Mouse (Mus musculus) kidney, embryonic 15.5 days (tissue): ENCODE data around the gene Sectm1b. TPM values are rescaled to one million over a fixed set of nuclear protein-coding genes. Genes with fewer than 3 reads are reported as not detected.
"Not testable (repeated sequence)": the region's sequence is repeated elsewhere in the genome, so short reads cannot be mapped to it uniquely, and the experiment has no call there.

Source experiments
- ATAC-seq: fragments of 200-750 bp; cut with Nextera tagmentation; replicated peaks from 2 replicates; pipeline ENCODE4 v1.8.0; 2017; ENCODE audit warnings: moderate TSS enrichment; ENCODE audit not compliant: low FRiP score
- H3K27ac ChIP-seq: fragments of 300-500 bp; sonication (generic); 2 replicates; pipeline ENCODE4 v1.5.1; 2015; ENCODE audit warnings: mild to moderate bottlenecking, inconsistent platforms
- H3K27me3 ChIP-seq: fragments of 300-500 bp; sonication (generic); 2 replicates; pipeline ENCODE4 v1.6.1; 2015; ENCODE audit warnings: inconsistent platforms
- H3K36me3 ChIP-seq: fragments of 300-500 bp; sonication (generic); 2 replicates; pipeline ENCODE4 v1.6.1; 2015; ENCODE audit warnings: inconsistent platforms
- H3K4me1 ChIP-seq: fragments of 300-500 bp; sonication (generic); 2 replicates; pipeline ENCODE4 v1.6.1; 2015; ENCODE audit warnings: inconsistent platforms
- H3K4me2 ChIP-seq: fragments of 300-500 bp; sonication (generic); 2 replicates; pipeline ENCODE4 v1.6.1; 2015; ENCODE audit warnings: moderate library complexity, mild to moderate bottlenecking, inconsistent platforms
- H3K4me3 ChIP-seq: fragments of 300-500 bp; sonication (generic); replicated peaks from 2 replicates; pipeline ENCODE4 v1.5.1; 2015; ENCODE audit warnings: mild to moderate bottlenecking, inconsistent platforms
- H3K9ac ChIP-seq: fragments of 300-500 bp; sonication (generic); 2 replicates; pipeline ENCODE4 v1.6.1; 2015; ENCODE audit warnings: mild to moderate bottlenecking, inconsistent platforms
- H3K9me3 ChIP-seq: fragments of 300-500 bp; sonication (generic); replicated peaks from 2 replicates; pipeline ENCODE4 v1.6.1; 2016; ENCODE audit warnings: inconsistent platforms
- WGBS: fragments of 180-500 bp; shearing (Covaris S2); methylation state at CpG from one replicate; pipeline ENCODE4 v1.1.7; 2015; ENCODE audit warnings: mixed read lengths; 5-methylcytosine and 5-hydroxymethylcytosine counted together
- polyA plus RNA-seq: library from polyadenylated mRNA; unstranded; fragments of >200 nt; fragmentation: Nextera tagmentation; extraction: Ambion mirVana; gene quantifications from 2 replicates; pipeline ENCODE4 v1.2.1, GENCODE M21; 2015

Sectm1b gene
- polyA plus RNA-seq, 1 experiment from 2014 or later = 0.06 TPM

DNA sequence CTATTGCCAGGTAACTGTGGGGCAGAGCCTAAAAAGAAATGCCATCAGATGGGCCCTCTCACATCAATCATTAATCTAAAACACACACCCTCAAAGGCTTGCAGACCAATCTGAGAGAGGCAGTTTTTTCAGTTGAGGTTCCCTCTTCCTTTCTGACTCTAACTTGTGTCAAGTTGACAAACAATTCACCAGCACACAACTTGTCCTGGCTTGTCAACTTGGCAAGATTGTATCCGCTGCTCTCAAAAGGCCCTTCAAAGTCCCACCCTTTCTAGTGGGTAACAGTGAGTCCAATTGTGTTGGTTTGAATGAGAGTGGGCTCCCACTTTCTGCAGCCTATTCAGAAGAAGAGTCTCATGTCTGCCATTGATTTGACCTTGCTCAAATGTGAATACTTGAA is 18.1 kb downstream of the Sectm1b start:
- Histone ChIP-seq H3K4me3 (no peak overlapping the region), H3K9me3 (no peaks in the 10 kb centered on the region), H3K4me1 (no peaks in the 10 kb centered on the region), H3K4me2 (no peak overlapping the region), H3K36me3 (no peaks in the 10 kb centered on the region), H3K27ac (no peak overlapping the region), H3K27me3 (no peaks in the 10 kb centered on the region), H3K9ac (no peak overlapping the region)
- WGBS = 73% methylated on average over 1 of the region's 1 CpGs
- no peak for ATAC-seq

- H3K4me2 ChIP-seq, H3K4me3 ChIP-seq, H3K4me1 ChIP-seq, H3K36me3 ChIP-seq, H3K9me3 ChIP-seq, H3K27ac ChIP-seq, ATAC-seq, H3K9ac ChIP-seq, H3K27me3 ChIP-seq: not testable (repeated sequence)
- WGBS = 39% methylated on average over 1 of the region's 1 CpGs
Measured at GRCm38 (mm10) chr11:121043025-121043424, 20.3 kb downstream of the Sectm1b start.

- ATAC-seq = no peak
- H3K9ac ChIP-seq = no peak overlapping the region
- WGBS = 72% methylated on average over 4 of the region's 4 CpGs
- H3K4me3 ChIP-seq = no peak overlapping the region
- H3K4me1 ChIP-seq = no peaks in the 10 kb centered on the region
- H3K4me2 ChIP-seq = no peak overlapping the region
- H3K27me3 ChIP-seq = no peaks in the 10 kb centered on the region
- no peaks in the 10 kb centered on the region for H3K9me3 ChIP-seq
- no peaks in the 10 kb centered on the region for H3K36me3 ChIP-seq
- no peak overlapping the region for H3K27ac ChIP-seq
Measured at GRCm38 (mm10) chr11:121042480-121042879, 20.9 kb downstream of the Sectm1b start.

- no peaks in the 10 kb centered on the region for H3K4me1 ChIP-seq
- no peak overlapping the region for H3K27ac ChIP-seq
- no peak for ATAC-seq
- no peak overlapping the region for H3K9ac ChIP-seq
- H3K36me3 ChIP-seq = no peaks in the 10 kb centered on the region
- no peaks in the 10 kb centered on the region for H3K9me3 ChIP-seq
- H3K27me3 ChIP-seq = no peaks in the 10 kb centered on the region
- WGBS = 70% methylated on average over 4 of the region's 4 CpGs
- no peak overlapping the region for H3K4me2 ChIP-seq
- H3K4me3 ChIP-seq = no peak overlapping the region
Measured at GRCm38 (mm10) chr11:121041636-121042035, 21.7 kb downstream of the Sectm1b start.

DNA sequence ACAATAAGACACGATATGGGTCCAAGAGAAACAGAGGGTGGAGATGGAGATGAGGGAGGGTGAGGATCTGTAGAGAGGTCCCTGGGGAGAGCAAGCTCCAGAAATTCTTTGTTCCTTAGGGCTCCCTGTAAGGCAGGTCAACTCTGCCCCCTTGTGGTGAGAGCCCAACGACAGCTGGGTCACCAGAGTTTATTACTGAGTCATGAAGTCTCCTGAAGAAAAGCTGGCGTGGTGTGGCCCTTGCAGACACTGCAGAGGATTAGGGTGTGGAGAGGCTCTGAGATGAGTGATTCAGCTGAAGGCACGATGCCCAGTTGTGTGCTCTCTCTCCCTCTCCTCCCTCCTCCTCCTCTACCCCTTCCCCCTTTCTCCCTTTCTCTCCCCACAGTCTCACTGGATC is 22.2 kb downstream of the Sectm1b start:
- Histone ChIP-seq H3K27ac (no peak overlapping the region), H3K36me3 (no peaks in the 10 kb centered on the region), H3K9ac (no peak overlapping the region), H3K4me3 (no peak overlapping the region), H3K27me3 (no peaks in the 10 kb centered on the region), H3K9me3 (no peaks in the 10 kb centered on the region), H3K4me2 (no peak overlapping the region), H3K4me1 (no peaks in the 10 kb centered on the region)
- no peak for ATAC-seq
- WGBS = 5% methylated on average over 4 of the region's 4 CpGs

DNA sequence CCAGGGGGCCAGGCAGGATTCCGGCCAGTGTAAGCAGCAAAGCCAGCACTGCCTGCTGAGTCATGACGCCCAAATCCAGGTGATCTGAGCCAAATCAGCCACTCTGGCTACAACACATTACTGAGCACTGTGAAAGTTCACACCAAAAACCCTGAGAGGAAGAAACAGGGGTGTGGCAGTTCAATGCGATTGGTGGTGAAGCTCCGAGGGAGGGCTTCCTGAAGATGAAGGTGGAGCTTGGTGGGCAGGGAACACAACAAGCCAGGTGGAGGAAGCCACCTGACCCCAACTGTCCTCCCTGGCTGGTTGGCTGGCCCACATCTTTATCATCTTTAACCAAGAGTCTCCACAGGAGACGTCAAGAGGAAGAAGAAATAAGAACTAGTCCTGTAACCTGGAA is 24.1 kb downstream of the Sectm1b start, which contains the start of gene Cd7:
Gene Cd7 (minus strand): TSS at position 117 of the 400 bp plus-strand sequence.
- no peak for ATAC-seq
- Histone ChIP-seq H3K27me3 (no peaks in the 10 kb centered on the region), H3K9ac (no peak within 1 kb of the TSS), H3K27ac (no peak within 1 kb of the TSS), H3K4me3 (no peak within 1 kb of the TSS), H3K9me3 (no peaks in the 10 kb centered on the region), H3K36me3 (no peaks in the 10 kb centered on the region), H3K4me1 (no peaks in the 10 kb centered on the region), H3K4me2 (no peak within 1 kb of the TSS)
- whole genome bisulfite sequencing = 69% methylated on average over 5 of the region's 5 CpGs

DNA sequence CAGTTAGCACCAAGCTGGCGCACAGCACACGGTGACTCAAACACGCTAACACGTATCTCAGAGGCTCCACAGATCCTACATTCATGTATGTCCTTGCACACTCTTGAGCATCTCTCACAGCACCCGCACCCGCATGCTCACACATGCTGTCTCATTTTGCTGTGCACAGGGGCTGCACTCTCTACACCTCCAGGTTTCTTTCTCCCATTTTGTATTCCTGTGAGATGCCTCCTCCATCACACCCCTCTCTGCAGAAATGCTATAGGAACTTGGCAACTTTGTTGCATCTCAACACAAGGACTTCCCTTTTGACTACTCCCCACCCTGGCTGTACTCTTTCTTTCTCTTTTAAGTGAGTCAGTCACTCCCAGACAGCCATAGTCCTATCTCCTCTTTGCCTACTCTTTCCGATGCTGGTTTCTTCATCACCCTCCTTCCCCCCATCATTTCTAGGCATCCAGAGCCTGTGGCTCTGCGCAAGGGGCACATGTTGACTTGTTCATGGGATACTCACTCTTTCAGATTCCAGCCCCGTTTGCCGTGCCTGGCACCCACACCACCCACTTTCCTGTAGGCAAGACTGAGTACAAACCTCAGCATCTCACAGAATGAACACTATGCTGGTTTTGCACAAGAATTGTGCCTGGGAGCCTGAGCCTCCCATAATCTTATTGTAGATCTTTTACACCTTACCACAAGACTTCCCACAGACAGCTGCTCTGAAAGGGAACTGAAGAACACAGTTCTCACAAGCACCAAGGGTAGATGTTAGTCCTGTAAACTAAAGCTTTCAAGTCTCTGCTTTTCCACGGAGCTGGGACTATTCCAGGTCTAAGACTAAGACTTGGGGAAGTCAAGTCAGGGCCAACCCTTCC is 24.8 kb downstream of the Sectm1b start:
- no peak overlapping the region for H3K27ac ChIP-seq
- H3K9me3 ChIP-seq = no peaks in the 10 kb centered on the region
- WGBS = 89% methylated on average over 11 of the region's 11 CpGs
- H3K9ac ChIP-seq = no peak overlapping the region
- no peak for ATAC-seq
- no peak overlapping the region for H3K4me2 ChIP-seq
- no peaks in the 10 kb centered on the region for H3K36me3 ChIP-seq
- H3K27me3 ChIP-seq = no peaks in the 10 kb centered on the region
- H3K4me3 ChIP-seq = no peak overlapping the region
- H3K4me1 ChIP-seq = no peaks in the 10 kb centered on the region

- ATAC-seq = no peak
- H3K4me1 ChIP-seq = no peaks in the 10 kb centered on the region
- no peaks in the 10 kb centered on the region for H3K27me3 ChIP-seq
- H3K4me3 ChIP-seq = no peak overlapping the region
- H3K9ac ChIP-seq = no peak overlapping the region
- H3K4me2 ChIP-seq = no peak overlapping the region
- WGBS = 70% methylated on average over 5 of the region's 5 CpGs
- H3K36me3 ChIP-seq = no peaks in the 10 kb centered on the region
- no peaks in the 10 kb centered on the region for H3K9me3 ChIP-seq
- no peak overlapping the region for H3K27ac ChIP-seq
Measured at GRCm38 (mm10) chr11:121033118-121033517, 30.3 kb downstream of the Sectm1b start.

- WGBS = 86% methylated on average over 7 of the region's 7 CpGs
- no peak for ATAC-seq
- H3K4me3 ChIP-seq = no peak overlapping the region
- no peaks in the 10 kb centered on the region for H3K4me1 ChIP-seq
- no peak overlapping the region for H3K4me2 ChIP-seq
- no peaks in the 10 kb centered on the region for H3K9me3 ChIP-seq
- no peaks in the 10 kb centered on the region for H3K27me3 ChIP-seq
- H3K36me3 ChIP-seq = no peaks in the 10 kb centered on the region
- H3K27ac ChIP-seq = no peak overlapping the region
- H3K9ac ChIP-seq = no peak overlapping the region
Measured at GRCm38 (mm10) chr11:121027259-121027658, 36.1 kb downstream of the Sectm1b start.

GRCm38 (mm10) chr11:121024163-121024562 is 39.2 kb downstream of the Sectm1b start:
- ATAC-seq = no peak
- H3K9me3 ChIP-seq = no peaks in the 10 kb centered on the region
- 72% methylated on average over 6 of the region's 6 CpGs for WGBS

GRCm38 (mm10) chr11:121019501-121019900 is 43.9 kb downstream of the Sectm1b start:
- Histone ChIP-seq H3K9ac (no peak overlapping the region), H3K4me3 (no peak overlapping the region), H3K4me2 (no peak overlapping the region), H3K27ac (no peak overlapping the region), H3K9me3 (no peaks in the 10 kb centered on the region), H3K27me3 (no peaks in the 10 kb centered on the region), H3K36me3 (no peaks in the 10 kb centered on the region), H3K4me1 (peaks cover 8% of the 10 kb centered on the region; the same call in 1 of the 2 replicates)
- no peak for ATAC-seq
- WGBS = 85% methylated on average over 5 of the region's 5 CpGs

More at GRCm38 (mm10) chr11:121024163-121024562, 39.2 kb downstream of the Sectm1b start:
- Histone ChIP-seq H3K9ac (no peak overlapping the region), H3K36me3 (no peaks in the 10 kb centered on the region), H3K27ac (no peak overlapping the region), H3K4me1 (0 out of 2 replicates have a peak, but pooled peaks cover 4% of the 10 kb centered on the region), H3K4me2 (no peak overlapping the region), H3K4me3 (no peak overlapping the region), H3K27me3 (no peaks in the 10 kb centered on the region)

DNA sequence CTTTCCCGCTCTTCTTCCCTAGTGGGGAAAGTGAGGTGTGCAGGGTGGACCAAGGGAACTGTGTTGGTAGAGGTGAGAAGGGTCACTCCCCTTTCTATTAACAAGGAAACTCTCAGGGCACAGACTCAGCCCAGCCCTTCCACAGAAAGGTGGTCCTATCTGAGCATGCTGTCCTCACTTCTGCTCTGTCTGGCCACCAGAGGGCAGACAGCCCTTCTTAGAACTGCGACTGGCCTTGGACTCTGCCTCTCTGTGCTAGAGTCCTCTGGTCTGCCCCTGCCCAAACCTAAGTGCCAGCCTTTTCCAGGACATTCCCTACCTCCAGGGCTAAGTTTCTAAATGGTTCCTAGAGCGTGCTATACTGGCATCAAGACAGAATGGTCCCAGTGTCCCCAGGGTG is 45.7 kb downstream of the Sectm1b start:
- H3K27me3 ChIP-seq = no peaks in the 10 kb centered on the region
- no peaks in the 10 kb centered on the region for H3K9me3 ChIP-seq
- H3K4me1 ChIP-seq = peaks cover 9% of the 10 kb centered on the region; the same call in 1 of the 2 replicates
- WGBS = 43% methylated on average over 3 of the region's 3 CpGs
- H3K9ac ChIP-seq = no peak overlapping the region
- H3K4me2 ChIP-seq = no peak overlapping the region
- ATAC-seq = peak; percentile 86; the same call in 1 of the 2 replicates
- H3K36me3 ChIP-seq = no peaks in the 10 kb centered on the region
- no peak overlapping the region for H3K27ac ChIP-seq
- no peak overlapping the region for H3K4me3 ChIP-seq
